Mouse (Mus musculus) CD8-positive naive resting alpha-beta T cell, adult 2 months (primary cell): ENCODE data around the gene Tmem44.
A peak's percentile ranks its signal among the peaks of the same experiment; 100 is the strongest.

Experiments used
- DNase-seq, 2 experiments: peaks; one replicate each; pipeline ENCODE4 v3.0.0; 2022; ENCODE audit warnings: low read depth in 2 of 2, low spot score in 2 of 2

Gene Tmem44

GRCm38 (mm10) chr16:30520361-30520823, 30.2 kb downstream of the Tmem44 start:
- DNase-seq = peak; percentile 70 to 74

DNA sequence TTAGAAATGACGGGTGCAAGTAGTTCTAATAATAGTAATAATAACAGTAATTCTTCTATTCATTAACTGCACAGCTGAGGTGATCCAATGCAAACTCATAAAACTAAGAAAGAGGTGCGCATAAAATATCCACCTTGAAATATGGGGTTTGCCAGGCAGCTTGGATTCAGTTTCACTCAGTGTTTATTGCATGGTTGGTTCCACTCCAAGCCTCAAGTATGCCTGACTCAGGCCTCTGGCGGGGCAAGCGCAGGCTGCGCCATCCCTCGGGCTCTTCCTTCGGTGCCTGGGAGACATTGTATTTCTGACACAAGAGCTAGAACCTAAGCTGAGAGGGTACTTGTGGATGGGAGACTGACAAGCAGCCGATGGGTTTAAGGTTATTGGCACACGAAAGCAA, 32.0 kb downstream of the Tmem44 start:
- no peak for DNase-seq

- no peak for DNase-seq
Observed at GRCm38 (mm10) chr16:30517666-30518283, 32.9 kb downstream of the Tmem44 start.

DNA sequence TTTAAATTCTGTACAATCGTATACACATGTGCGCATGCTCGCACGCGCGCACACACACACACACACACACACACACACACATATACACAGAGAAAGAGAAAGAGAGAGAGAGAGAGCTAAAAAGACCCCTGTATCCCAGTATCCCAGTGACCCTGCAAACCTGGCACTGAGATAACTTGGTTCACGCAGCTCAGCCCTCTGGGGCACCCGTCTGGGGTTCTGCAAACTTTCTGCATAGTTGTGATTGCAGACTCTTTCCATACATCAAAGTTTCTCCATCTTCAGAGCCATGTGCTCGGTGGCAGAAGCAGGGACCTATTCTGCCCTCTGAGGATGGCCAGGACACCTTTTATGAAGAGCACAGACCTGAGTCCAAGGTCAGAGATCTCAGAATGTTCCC, 33.6 kb downstream of the Tmem44 start:
- no peak for DNase-seq

DNA sequence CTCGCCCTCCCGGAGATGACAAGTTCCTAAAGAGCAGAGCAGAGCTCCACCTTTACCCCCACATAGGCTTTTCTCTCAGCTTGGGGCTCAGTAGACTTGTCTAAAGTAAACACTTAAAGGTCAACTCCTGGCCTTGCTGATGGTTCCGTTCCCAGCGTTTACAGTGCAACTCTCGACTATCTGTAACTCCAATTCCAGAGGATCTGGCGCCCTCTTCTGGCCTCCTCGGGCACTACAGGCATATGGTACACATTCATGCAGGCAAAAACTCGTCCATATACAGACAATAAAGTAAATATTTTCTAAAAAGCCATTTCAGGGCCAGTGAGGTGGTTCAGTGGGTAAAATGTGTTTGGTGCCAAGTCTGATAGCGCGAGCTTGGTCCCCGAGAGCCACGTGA, 35.2 kb downstream of the Tmem44 start:
- DNase-seq = peak; percentile 52 to 69

- no peak for DNase-seq
Observed at GRCm38 (mm10) chr16:30513050-30514024, 37.3 kb downstream of the Tmem44 start.

GRCm38 (mm10) chr16:30512375-30513049, 38.1 kb downstream of the Tmem44 start:
- DNase-seq = no peak

DNA sequence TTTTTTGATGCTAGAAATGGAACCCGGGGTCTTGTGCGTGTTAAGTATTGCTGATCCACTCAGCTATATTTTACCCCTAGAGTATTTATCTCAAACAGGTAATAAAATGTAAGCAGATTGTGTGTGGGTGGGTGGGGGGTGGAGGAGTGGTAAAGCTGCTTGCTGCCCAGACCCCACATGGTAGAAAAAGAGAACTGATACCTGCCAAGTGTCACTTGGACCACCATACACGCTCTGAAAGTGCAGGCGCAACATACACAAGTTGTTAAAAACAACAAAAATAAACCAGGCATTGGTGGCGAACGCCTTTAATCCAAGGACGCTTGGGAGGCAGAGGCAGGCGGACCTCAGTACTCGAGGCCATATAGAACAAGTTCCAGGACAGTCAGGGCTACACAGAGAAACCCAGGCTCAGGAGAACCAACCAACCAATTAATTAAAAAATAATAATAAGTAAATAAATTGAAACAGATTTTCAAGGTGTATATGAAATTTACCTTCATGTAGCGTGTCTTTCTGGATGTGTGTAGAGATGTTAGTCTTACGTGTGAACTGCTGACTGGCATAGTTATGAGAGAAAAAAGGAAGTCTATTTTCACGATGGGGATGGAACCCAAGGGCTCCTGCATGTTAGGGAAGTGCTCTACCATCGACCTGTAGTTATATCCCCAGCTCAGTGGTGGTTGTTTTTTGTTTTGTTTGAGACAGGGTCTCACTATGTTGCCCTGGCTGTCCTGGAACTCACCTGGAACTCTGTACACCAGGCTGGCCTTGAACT, 38.9 kb downstream of the Tmem44 start:
- no peak for DNase-seq

DNA sequence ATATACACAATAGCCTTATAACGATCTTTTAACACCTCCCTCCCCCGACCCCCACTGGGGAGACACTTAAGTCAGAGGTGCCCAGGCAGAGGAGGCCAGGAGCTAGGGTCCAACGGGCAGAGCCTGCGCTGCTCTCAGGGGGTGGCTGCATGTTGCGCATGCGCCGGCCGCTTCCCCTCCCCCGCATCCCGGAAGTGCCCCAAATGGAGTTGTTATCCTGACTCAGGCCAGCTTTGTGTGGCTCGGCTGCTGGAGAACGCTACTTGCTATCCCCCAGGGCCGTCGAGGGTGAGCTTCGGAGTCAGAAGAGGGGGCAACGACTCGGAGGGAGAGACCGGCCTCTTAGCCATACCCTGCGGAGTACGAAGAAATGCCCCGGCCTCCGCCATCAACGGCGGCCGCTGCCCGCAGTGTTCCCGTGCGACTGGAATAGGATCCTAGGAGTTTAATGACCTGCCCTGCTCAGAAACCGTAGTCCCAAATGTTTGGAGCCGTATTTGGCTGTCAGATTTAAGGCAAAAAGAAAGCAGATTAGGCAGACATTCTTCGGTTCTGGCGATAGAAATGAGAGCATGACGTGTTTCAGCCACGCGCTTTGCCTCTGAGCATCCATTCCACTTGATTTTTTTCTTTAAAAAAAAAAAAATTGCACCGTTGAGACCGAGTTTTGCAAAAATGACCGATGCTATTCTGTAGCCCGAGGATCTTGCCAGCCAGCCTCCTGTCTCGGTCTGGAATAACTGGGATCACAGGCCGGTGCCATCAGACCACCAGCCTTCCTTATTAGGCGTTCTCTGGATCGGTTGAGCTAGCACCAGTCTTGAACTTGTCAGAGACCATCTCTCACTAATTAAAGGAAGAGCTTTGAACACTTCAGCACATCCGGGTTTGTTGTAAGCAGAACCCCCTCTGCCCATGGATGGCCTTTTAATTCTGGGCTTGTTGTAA, 39.9 kb downstream of the Tmem44 start:
- peak; percentile 79 to 86 for DNase-seq

- peak in 1 of 2 experiments; percentile 18 for DNase-seq
Observed at GRCm38 (mm10) chr16:30510091-30510490, 40.6 kb downstream of the Tmem44 start.

- no peak for DNase-seq
Observed at GRCm38 (mm10) chr16:30509340-30509739, 41.3 kb downstream of the Tmem44 start.

- no peak for DNase-seq
Observed at GRCm38 (mm10) chr16:30508738-30509137, 41.9 kb downstream of the Tmem44 start.

- DNase-seq = no peak
Observed at GRCm38 (mm10) chr16:30507120-30507519, 43.5 kb downstream of the Tmem44 start.

DNA sequence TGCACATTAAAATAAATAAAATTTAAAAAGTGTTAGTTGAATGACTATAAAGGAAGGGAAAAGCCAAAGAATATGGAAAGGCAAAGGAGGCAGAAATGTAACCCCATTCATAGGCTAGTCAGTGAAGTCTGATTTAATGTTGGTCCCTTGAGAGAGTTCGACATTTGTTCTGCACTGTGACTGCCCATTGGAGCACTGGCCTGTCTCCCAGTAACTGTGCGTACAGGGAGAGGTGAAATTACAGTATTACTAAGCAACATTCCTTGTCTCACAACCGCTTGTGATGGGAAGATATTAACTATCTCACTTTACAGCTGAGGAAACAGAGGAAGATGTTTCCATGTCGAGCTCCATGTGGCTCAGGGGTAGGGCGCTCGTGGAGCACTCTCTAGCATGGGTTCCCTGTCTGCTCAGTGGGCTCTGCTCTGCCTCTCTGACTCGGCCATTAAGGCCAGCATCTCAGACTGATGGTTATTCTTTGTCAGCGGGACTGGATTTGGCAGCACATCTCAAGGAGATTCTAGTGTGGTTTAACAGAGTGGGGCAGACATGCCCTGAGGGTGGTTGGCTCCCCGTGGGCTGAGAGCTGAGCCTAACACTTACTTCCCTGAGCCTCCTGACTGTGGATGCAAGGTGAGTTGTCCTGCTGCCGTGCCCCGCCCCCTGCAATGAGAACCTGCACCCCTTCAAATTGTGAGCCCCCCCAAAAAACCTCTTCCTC, 45.2 kb downstream of the Tmem44 start:
- no peak for DNase-seq

- DNase-seq = no peak
Observed at GRCm38 (mm10) chr16:30504856-30505255, 45.8 kb downstream of the Tmem44 start.

GRCm38 (mm10) chr16:30503958-30504357, 46.7 kb downstream of the Tmem44 start:
- peak in 1 of 2 experiments; percentile 20 for DNase-seq

DNA sequence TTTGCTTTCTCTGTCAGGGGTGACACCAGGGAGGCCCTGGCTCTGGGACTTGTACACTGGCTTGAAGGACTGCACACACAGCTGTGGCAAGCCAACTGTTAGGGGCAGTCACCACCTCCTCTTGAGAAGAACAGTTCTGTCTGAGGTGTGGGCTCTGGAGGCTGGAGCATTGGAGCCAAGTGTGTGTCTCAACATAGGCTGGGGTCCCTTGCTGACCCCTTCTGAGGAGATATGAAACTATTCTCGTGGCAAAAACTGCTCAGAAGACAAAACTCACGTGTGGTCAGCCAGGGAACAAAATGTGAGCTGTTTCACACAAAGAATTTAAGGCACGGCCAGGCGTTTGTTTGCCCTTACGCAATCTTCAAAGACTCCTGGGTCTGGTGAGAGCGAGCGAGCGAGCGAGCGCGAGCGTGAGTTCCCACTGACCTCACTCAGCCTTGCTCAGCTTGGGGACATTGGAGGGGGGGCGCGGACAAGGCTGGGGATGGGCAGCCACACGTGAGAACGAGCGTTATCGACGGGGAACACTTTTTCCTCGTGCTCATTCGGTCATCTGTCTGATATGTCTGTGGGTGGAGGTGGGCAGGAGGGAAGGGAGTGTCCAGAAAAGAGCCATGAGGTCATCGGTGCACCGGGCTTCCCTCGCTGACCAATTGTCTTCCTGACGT, 48.3 kb downstream of the Tmem44 start:
- no peak for DNase-seq

GRCm38 (mm10) chr16:30501621-30502020, 49.0 kb downstream of the Tmem44 start:
- no peak for DNase-seq

GRCm38 (mm10) chr16:30500223-30500622, 50.4 kb downstream of the Tmem44 start:
- no peak for DNase-seq
